Mouse (Mus musculus) stomach, postnatal 0 days (tissue): ENCODE measurements around the gene Commd6.

Experiments used
- CTCF ChIP-seq: IDR thresholded peaks from 2 replicates; pipeline ENCODE4 v1.5.1; 2016; ENCODE audit warnings: antibody characterized with exemption, low read depth, mild to moderate bottlenecking, moderate library complexity
- EP300 ChIP-seq: optimal IDR thresholded peaks from 2 replicates; pipeline ENCODE3; 2016; ENCODE audit warnings: antibody characterized with exemption

GRCm38 (mm10) chr14:101586096-101586495 is 54.4 kb downstream of the Commd6 start:
- TF ChIP-seq CTCF: no peak
- TF ChIP-seq EP300: no peak
